Mouse (Mus musculus) lung, postnatal 4 days (tissue): ENCODE results near the gene Slc17a5.

Experiments
- DNase-seq, 2 experiments: peaks; one replicate each; pipeline ENCODE4 v3.0.0; 2021

The Slc17a5 gene

GRCm38 (mm10) chr9:78587914-78588313 is at the start of gene Slc17a5:
TSS of gene Slc17a5 (minus strand) at chr9:78588041.
- peak; percentile 96 for DNase-seq

- DNase-seq = no peak
Observed at GRCm38 (mm10) chr9:78633976-78634375, 46.1 kb upstream of the Slc17a5 start.

- DNase-seq = no peak
Observed at GRCm38 (mm10) chr9:78631755-78632434, 44.1 kb upstream of the Slc17a5 start.

- DNase-seq = peak; percentile 14 to 25
Observed at GRCm38 (mm10) chr9:78629991-78630390, 42.1 kb upstream of the Slc17a5 start.

- DNase-seq = no peak
Observed at GRCm38 (mm10) chr9:78623301-78623747, 35.5 kb upstream of the Slc17a5 start.

- DNase-seq = no peak
Observed at GRCm38 (mm10) chr9:78619285-78619684, 31.4 kb upstream of the Slc17a5 start.

GRCm38 (mm10) chr9:78615401-78616021 is 27.7 kb upstream of the Slc17a5 start, which contains the start of gene Cd109:
TSS of gene Cd109 (plus strand) at chr9:78615546.
- DNase-seq = peak; percentile 38 to 47

- no peak for DNase-seq
Observed at GRCm38 (mm10) chr9:78614201-78614600, 26.4 kb upstream of the Slc17a5 start.

GRCm38 (mm10) chr9:78601046-78601730 is 13.3 kb upstream of the Slc17a5 start:
- DNase-seq = peak in 1 of 2 experiments; percentile 28

GRCm38 (mm10) chr9:78599927-78600326 is 12.1 kb upstream of the Slc17a5 start:
- DNase-seq = no peak

- DNase-seq = peak in 1 of 2 experiments; percentile 37
Observed at GRCm38 (mm10) chr9:78596834-78597233, 9.0 kb upstream of the Slc17a5 start.

GRCm38 (mm10) chr9:78595769-78596555 is 8.1 kb upstream of the Slc17a5 start:
- DNase-seq = no peak

GRCm38 (mm10) chr9:78595257-78595656 is 7.4 kb upstream of the Slc17a5 start:
- DNase-seq = no peak

GRCm38 (mm10) chr9:78590471-78590870 is 2.6 kb upstream of the Slc17a5 start:
- DNase-seq = no peak

GRCm38 (mm10) chr9:78588411-78589033 is 681 bp upstream of the Slc17a5 start:
- DNase-seq = peak; percentile 34 to 38

GRCm38 (mm10) chr9:78587218-78587883 is 490 bp downstream of the Slc17a5 start:
- no peak for DNase-seq

- no peak for DNase-seq
Observed at GRCm38 (mm10) chr9:78579644-78580396, 8.0 kb downstream of the Slc17a5 start.

GRCm38 (mm10) chr9:78578824-78579223 is 9.0 kb downstream of the Slc17a5 start:
- DNase-seq = no peak

GRCm38 (mm10) chr9:78576466-78576865 is 11.4 kb downstream of the Slc17a5 start:
- no peak for DNase-seq

- DNase-seq = no peak
Observed at GRCm38 (mm10) chr9:78569934-78570333, 17.9 kb downstream of the Slc17a5 start.

GRCm38 (mm10) chr9:78559479-78559878 is 28.4 kb downstream of the Slc17a5 start:
- no peak for DNase-seq
